Mouse (Mus musculus) liver, embryonic 11.5 days (tissue): ENCODE measurements around the gene Cep112. TPM values are rescaled to one million over a fixed set of nuclear protein-coding genes. Genes with fewer than 3 reads are reported as not detected.

Source experiments
- ATAC-seq: fragments of 200-750 bp; cut with Nextera tagmentation; replicated peaks from 2 replicates; pipeline ENCODE4 v1.8.0; 2017; ENCODE audit warnings: moderate number of reproducible peaks, mild to moderate bottlenecking, moderate TSS enrichment, moderate library complexity; ENCODE audit not compliant: low FRiP score
- DNase-seq: peaks from one replicate; pipeline ENCODE4 v3.0.0-alpha.2; 2017; ENCODE audit warnings: low spot score
- H3K27ac ChIP-seq: fragments of 300-500 bp; sonication (generic); 2 replicates; pipeline ENCODE4 v1.5.1; 2014; ENCODE audit warnings: mild to moderate bottlenecking, low read depth, low read length, control low read depth
- H3K27me3 ChIP-seq: fragments of 300-500 bp; sonication (generic); replicated peaks from 2 replicates; pipeline ENCODE4 v1.6.1; 2014; ENCODE audit warnings: low read length, mixed read lengths; ENCODE audit not compliant: control insufficient read depth, insufficient read depth
- H3K36me3 ChIP-seq: fragments of 300-500 bp; sonication (generic); 2 replicates; pipeline ENCODE4 v1.6.1; 2014; ENCODE audit warnings: mild to moderate bottlenecking, low read length, moderate library complexity, mixed read lengths; ENCODE audit not compliant: control insufficient read depth, insufficient read depth
- H3K4me1 ChIP-seq: fragments of 300-500 bp; sonication (generic); replicated peaks from 2 replicates; pipeline ENCODE4 v1.6.1; 2014; ENCODE audit warnings: low read length, mixed read lengths; ENCODE audit not compliant: control insufficient read depth, insufficient read depth
- H3K4me2 ChIP-seq: fragments of 300-500 bp; sonication (generic); 2 replicates; pipeline ENCODE4 v1.6.1; 2014; ENCODE audit warnings: mild to moderate bottlenecking, control low read depth, moderate library complexity
- H3K4me3 ChIP-seq: fragments of 300-500 bp; sonication (generic); 2 replicates; pipeline ENCODE4 v1.5.1; 2014; ENCODE audit warnings: low read depth, low read length, control low read depth
- H3K9ac ChIP-seq: fragments of 300-500 bp; sonication (generic); 2 replicates; pipeline ENCODE4 v1.6.1; 2014; ENCODE audit warnings: low read depth, low read length, control low read depth
- H3K9me3 ChIP-seq: fragments of 300-500 bp; sonication (generic); 2 replicates; pipeline ENCODE4 v1.6.1; 2016; ENCODE audit warnings: low read length, inconsistent platforms, mixed read lengths; ENCODE audit not compliant: control insufficient read depth
- WGBS: fragments of 180-500 bp; shearing (Covaris S2); extraction: QIAGEN DNeasy Blood & Tissue Kit; methylation state at CpG from one replicate; pipeline ENCODE4 v1.1.7; 2014; 5-methylcytosine and 5-hydroxymethylcytosine counted together
- polyA plus RNA-seq: library from polyadenylated mRNA; unstranded; fragments of >200 nt; fragmentation: Nextera tagmentation; extraction: Ambion mirVana; gene quantifications from 2 replicates; pipeline ENCODE4 v1.2.1, GENCODE M21; 2014

Cep112 gene
- polyA plus RNA-seq, 1 experiment from 2014 or later, result 5.7 TPM

- WGBS, result 76% methylated on average over 7 of the region's 7 CpGs
- H3K4me1 ChIP-seq, result no peaks in the 10 kb centered on the region; the same call in 1 of the 2 replicates
- no peak for ATAC-seq
Observed at GRCm38 (mm10) chr11:108901670-108902069, 476.7 kb downstream of the Cep112 start.

GRCm38 (mm10) chr11:108902303-108902702 is 477.3 kb downstream of the Cep112 start:
- Histone ChIP-seq H3K9me3 (no peaks in the 10 kb centered on the region), H3K4me2 (no peak overlapping the region), H3K9ac (no peak overlapping the region), H3K4me1 (no peaks in the 10 kb centered on the region; the same call in 1 of the 2 replicates), H3K4me3 (no peak overlapping the region), H3K27me3 (peaks cover 15% of the 10 kb centered on the region), H3K36me3 (no peaks in the 10 kb centered on the region), H3K27ac (no peak overlapping the region)
- ATAC-seq, result no peak
- no peak for DNase-seq
- WGBS, result 74% methylated on average over 4 of the region's 4 CpGs

More at GRCm38 (mm10) chr11:108901670-108902069, 476.7 kb downstream of the Cep112 start:
- H3K9me3 ChIP-seq, result no peaks in the 10 kb centered on the region
- H3K36me3 ChIP-seq, result no peaks in the 10 kb centered on the region
- no peak overlapping the region for H3K4me2 ChIP-seq
- peaks cover 15% of the 10 kb centered on the region for H3K27me3 ChIP-seq
- DNase-seq, result no peak
- H3K4me3 ChIP-seq, result no peak overlapping the region
- no peak overlapping the region for H3K27ac ChIP-seq
- H3K9ac ChIP-seq, result no peak overlapping the region

GRCm38 (mm10) chr11:108906590-108907254 is 481.7 kb downstream of the Cep112 start:
- Histone ChIP-seq H3K27me3 (peaks cover 26% of the 10 kb centered on the region), H3K9ac (no peak overlapping the region), H3K36me3 (no peaks in the 10 kb centered on the region), H3K4me1 (peaks cover 10% of the 10 kb centered on the region), H3K27ac (no peak overlapping the region), H3K9me3 (no peaks in the 10 kb centered on the region), H3K4me2 (no peak overlapping the region), H3K4me3 (no peak overlapping the region)
- ATAC-seq (no peak), DNase-seq (no peak)
- 38% methylated on average over 7 of the region's 7 CpGs for WGBS

- H3K27me3 ChIP-seq, result peaks cover 23% of the 10 kb centered on the region
- H3K9ac ChIP-seq, result no peak overlapping the region
- 3% methylated on average over 24 of the region's 24 CpGs for WGBS
- no peak overlapping the region for H3K27ac ChIP-seq
- DNase-seq (no peak), ATAC-seq (no peak; the same call in 1 of the 2 replicates)
- H3K4me3 ChIP-seq, result peak overlapping the region; percentile 20; the same call in 1 of the 2 replicates
- no peaks in the 10 kb centered on the region for H3K36me3 ChIP-seq
- H3K4me1 ChIP-seq, result peaks cover 10% of the 10 kb centered on the region
- H3K4me2 ChIP-seq, result peak overlapping the region; percentile 54
- no peaks in the 10 kb centered on the region for H3K9me3 ChIP-seq
Observed at GRCm38 (mm10) chr11:108909396-108910195, 484.6 kb downstream of the Cep112 start.

Other genes starting within 250 kb of the Cep112 start
- 8.7 and 10.6 TPM in 2 replicates for gene Apoh, start 81.8 kb upstream of the Cep112 start, polyA plus RNA-seq
- 10.1 and 12.4 TPM in 2 replicates for gene Prkca, start 81.3 kb upstream of the Cep112 start, polyA plus RNA-seq